Mouse (Mus musculus): ENCODE measurements at regions not wholly inside any gene's neighbourhood (a gene's known extent, or its start where the extent isn't known, plus 50 kb on each side); places are given as distances from the start of the nearest gene placed in this dataset.

DNA sequence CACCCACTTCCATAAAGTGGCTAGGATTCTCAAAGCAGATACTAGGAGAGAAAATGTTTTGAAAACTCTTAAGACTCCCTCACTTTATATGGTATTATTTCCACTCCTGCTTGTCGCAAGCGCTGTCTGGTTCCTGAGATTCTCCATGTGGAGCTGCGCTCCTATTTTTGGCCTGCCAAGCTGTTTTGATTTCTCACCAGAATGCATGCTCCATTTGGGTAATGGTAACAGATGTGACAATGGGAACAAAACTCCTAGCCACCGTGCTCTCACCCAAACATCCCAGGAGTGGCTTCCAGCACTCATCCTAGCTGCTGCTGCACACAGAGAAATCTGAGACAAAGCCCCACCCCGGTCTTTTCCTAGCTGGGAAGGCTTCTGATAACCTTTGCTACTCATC is 749.6 kb downstream of the Ntrk3 start:
- DNase-seq (ENCODE audit: low spot score) = no peak

DNA sequence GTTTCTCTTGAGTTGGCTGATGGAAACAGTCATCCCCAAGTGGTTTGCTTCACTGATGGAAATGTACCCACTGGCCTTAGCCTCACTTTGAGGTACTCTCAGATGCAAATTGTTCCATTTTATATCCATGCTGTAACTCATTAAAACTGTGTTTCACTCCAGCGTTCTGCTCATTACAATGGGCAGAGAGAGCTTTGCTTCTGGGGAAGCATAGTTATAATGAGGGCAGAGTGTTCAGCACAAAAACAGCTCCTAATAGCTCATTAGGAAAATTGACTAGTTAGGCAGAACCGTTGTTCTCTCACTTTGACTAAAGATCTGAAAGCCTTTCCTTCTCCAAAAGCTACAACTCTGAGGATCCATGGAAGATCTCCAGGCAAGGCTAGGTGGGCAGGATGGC is 771.2 kb downstream of the Ntrk3 start:
- no peak for DNase-seq (ENCODE audit: low spot score)

DNA sequence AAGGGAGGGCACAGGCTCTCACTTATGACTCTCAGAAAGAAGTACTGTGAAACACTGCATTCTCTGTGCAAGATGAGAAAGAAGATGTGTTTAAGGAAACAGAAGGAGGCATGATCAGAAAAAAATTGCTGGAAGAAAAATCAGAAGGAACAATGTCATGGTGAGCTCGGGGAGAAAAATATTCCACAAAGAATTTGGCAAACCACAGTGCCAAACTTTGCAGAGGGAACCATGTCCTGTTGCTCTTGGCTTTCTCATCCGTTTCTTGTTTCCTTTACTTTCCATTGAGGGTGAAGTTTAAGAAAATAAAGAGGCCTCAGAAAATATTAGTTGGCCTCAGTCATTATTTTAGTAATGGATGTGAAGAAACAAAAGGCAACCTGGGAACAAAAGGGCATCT is 804.4 kb downstream of the Ntrk3 start:
- DNase-seq (ENCODE audit: low spot score) = no peak

DNA sequence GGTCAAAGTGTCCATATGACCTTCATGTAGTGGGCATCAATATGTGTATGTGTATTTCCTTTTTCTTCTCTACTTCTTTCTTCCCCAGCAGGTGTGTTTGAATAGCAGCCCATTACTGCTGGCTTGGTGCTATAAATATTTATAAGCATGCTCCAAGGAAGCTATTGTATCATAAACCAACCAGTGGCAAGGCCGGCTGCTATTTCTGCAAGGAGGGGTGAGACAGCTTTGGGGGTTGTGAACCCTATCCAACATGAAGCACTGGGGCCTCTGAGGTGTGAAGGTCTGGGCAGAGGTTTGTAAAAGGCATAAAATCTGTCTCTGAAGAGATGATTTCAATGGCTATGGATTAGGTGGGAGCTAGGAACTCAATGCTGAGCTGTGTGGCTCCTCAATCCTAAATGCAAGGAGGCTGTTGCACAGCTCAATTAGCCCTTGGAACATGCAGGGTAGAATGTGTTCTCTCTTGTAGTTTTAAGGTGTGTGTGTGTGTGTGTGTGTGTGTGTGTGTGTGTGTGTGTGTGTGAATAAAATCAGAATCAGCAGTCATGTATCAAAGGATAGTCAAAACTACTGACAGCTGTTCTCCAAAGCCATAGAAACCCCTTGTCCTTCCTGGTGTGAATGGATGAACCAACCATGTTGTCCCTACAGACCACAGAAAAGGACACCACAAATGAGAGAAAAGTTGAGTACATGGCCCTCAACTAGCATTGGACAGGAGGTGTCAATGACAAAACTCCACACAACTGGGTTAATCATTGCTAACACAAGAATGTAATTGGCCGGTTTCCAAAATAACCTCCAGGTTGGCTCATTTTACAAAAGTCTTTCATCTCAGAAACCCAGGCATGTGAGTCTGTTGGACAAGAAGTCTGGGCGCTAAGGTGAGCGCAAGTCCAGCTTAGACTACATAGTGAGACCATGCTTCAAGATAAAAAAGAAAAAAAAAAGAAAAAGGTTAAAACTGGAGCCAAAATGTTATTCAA is 809.0 kb downstream of the Ntrk3 start:
- DNase-seq (ENCODE audit: low spot score) = no peak

DNA sequence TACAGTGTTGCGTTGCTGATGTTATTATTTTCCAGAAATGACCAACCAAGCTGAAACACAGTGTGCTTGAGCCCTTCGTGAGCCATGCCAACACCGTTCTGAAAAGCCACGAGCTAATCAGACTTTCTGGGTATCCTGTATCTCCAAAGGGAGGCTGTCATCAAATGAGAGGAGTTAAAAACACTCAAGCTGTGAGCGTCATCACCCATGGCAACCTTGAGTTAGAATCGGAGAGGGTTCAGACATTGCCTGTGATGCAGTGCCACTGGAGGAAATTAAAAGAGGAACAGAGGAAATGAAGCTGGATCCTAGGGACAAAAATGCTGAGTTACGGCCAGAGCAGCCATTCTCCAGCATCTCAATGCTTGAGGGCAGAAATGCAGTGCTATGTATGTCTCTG is 838.6 kb downstream of the Ntrk3 start:
- no peak for DNase-seq (ENCODE audit: low spot score)

DNA sequence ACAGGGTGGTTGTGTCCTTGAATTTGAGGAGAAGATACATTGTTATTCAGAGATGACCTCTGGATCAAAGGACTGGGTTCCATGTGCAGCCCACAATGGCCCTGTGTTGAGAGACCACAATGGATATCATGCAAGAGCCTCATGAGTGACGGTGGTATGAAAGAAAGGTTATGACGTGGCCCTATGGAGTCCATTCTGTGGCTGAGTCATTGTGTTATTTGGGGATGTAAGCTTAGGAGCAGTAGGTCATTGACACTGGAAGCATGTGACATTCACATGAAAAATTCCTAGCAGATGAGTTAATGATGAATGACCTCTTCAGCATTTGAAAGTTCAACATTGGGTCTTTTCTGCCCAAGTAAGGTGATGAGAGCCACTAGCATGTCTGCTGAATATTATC is 849.3 kb downstream of the Ntrk3 start:
- no peak for DNase-seq (ENCODE audit: low spot score)

DNA sequence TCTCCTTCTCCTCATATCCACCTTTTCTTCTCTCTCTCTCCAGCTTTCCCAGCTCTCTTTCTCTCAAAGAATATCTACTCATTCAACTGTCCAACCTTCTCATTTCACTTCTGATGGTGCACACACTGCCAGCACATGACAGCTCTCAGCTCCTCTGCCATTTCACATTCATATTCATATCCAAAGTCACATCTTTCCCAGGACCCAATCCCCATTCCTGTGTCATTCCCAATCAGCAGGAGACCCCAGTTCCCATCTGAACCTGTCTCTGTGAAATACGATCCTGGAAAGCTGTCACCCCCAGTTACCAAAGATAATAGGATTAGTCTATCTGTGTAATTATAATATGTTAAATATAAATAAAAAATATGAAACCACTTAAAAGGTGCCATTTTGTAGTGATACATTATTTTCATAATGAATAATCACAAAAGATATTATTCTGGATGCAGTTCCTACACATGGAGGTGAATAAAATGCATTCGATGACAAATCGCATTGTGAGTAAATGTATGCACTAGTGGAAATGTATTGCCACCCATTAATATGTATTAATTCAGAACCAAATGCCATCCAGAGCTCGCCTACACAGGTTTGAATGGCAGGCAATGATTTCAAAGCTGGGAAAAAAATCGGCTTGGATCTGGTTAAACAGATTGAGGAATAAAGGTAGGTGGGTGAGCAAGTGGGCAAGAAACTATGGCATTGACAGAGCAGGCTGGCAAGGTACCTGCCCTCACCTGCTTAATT is 855.0 kb downstream of the Ntrk3 start:
- no peak for DNase-seq (ENCODE audit: low spot score)

DNA sequence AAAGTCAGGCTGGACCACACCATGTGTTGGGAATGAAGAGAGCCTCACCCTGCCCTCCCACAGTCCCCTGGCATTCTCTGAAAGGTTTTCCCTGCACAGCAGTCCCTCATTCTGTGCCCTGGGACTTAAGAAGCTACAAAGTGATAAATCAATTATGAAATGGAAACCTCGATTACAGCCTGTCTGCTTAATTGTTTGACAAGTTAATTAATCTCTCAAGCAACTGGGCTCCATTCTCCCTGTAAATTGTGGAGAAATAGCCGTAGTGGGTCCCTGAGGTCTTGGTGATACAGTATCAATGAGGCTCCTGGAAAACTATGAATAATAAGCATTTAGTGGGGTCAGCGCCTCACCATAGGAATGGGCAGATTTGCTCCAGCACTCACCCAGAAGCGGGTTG is 870.3 kb downstream of the Ntrk3 start:
- DNase-seq (ENCODE audit: low spot score) = no peak

DNA sequence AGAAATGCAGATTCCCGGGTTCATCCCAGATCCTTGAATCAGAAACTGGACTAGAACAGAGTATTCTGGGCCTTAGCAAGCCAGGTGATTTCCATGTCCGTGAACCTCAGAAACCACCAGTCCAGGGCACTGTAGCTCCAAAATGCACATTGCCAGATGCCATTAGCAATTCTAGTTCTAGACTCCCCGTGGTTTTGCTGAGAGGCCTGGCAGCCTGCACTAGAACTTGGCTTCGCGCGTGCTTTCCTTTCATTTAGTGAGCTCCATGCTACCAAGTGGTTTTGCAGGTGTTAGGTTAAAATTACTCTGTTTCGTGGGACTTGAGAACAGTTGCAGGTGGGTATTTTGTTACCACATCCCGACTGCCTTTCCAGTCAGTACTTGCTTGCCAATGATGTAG is 876.0 kb downstream of the Ntrk3 start:
- DNase-seq (ENCODE audit: low spot score) = no peak

DNA sequence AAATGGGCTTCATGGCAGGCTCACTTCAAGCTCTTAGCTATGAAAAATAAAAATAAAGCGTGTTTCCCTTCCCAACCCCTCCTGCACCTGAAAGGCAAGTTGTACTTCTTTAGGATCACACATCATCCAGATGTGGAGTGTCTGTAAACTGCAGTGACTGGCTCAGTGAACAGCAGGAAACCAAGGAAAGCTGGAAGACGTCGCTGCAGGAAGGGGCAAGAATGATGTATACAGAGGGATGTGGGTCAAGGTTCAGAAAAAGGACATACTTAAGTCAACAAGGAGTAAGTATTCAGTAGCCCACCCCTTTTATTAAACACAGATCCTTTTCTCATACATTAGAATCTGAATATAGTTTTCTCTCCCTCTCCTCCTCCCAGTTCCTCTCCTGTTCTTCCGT is 879.4 kb downstream of the Ntrk3 start:
- no peak for DNase-seq (ENCODE audit: low spot score)

DNA sequence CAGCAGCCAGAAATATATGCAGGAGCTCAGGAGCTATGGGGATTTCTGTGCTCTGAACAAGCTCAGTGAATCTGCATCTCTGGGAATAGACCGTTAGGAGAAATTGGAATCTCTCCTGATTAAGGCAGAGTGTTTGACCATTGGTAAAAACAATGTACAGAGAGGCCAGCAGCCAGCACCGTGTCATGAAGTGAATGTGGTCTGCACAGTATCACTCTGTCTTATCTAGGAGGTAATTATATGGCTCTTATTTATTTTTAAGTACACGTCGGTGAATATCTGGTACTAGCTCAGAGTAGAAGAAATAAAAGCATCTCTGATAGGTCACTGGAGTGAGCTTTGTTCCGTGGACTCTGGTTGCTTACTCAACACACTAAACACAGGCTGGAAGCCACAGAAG is 879.8 kb downstream of the Ntrk3 start:
- no peak for DNase-seq (ENCODE audit: low spot score)

DNA sequence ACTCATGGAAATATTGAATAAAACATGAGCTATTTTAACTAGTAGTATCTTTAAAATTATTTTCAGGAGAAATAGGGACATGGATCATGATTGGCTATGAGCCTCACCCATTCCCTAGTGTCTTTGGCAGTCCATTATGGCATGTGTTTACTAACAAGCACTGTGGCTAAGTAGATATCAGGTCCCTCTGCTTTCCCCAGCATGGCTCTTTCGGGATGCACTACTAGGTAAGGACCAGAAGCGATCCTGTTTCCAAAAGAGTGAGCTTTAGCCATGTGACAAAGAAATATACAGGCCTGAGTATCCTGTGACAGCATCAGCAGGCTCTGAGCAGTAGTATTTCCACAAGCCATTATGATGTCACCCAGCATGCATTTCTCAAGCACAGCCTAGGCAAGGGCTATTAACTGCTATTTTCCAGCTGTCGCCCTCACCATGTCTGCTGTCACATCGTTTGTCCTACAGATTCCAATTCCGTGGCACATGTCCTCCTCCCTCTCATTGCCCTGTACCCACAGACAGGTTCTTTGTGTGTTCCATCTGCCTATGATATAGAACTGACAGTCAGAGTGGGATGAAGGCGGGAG is 882.1 kb downstream of the Ntrk3 start:
- DNase-seq (ENCODE audit: low spot score) = no peak

DNA sequence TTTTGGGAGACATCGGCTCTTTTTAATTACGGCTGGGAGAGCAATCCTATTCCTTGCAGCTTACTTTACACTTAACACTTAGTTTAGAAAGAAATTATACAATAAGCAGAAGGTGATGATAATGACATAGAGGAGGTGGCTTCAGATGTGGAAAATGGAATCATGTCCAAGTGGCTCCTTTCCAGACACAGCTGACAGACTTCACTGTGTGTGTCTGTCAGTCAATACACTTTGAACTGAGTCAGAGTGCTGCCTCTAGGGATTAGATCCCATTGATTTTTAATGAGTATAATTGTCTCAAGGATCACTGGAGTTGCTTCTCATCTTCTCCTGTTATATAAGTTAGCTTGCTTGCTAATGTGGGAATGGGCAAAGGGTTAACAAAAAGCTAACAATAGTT is 882.7 kb downstream of the Ntrk3 start:
- DNase-seq (ENCODE audit: low spot score) = no peak

DNA sequence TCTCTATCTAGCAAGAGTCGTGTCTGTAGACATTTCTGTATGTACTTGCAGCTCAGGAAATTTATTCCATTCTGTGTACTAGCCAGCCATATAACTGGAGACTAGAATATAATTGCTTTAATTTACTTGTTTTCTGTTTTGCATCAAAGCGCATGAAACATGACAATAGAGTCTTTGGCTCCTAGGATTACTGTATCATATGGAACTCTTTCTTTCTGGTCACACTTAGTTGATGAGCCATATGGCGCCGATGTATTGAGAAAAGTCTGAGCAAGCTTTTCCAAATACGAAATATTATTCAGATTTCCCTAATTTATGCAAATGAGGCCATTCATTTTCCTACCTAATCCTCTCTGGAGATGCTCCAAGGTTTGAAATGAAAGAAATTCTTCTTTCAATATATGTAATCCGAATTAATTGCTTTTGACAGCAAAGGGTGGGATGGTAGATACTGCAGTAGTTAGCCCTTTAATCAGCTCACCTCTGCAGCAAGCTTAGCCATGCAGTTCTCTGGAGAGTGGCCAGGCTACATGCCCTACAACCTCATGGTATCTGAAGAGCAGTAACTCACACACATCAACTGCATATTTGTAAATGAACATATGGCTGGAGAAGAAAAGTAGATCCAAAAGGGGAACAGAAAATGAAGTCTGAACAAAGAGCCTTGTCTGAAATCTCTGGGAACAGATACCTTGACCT is 913.4 kb downstream of the Ntrk3 start:
- DNase-seq (ENCODE audit: low spot score) = no peak

DNA sequence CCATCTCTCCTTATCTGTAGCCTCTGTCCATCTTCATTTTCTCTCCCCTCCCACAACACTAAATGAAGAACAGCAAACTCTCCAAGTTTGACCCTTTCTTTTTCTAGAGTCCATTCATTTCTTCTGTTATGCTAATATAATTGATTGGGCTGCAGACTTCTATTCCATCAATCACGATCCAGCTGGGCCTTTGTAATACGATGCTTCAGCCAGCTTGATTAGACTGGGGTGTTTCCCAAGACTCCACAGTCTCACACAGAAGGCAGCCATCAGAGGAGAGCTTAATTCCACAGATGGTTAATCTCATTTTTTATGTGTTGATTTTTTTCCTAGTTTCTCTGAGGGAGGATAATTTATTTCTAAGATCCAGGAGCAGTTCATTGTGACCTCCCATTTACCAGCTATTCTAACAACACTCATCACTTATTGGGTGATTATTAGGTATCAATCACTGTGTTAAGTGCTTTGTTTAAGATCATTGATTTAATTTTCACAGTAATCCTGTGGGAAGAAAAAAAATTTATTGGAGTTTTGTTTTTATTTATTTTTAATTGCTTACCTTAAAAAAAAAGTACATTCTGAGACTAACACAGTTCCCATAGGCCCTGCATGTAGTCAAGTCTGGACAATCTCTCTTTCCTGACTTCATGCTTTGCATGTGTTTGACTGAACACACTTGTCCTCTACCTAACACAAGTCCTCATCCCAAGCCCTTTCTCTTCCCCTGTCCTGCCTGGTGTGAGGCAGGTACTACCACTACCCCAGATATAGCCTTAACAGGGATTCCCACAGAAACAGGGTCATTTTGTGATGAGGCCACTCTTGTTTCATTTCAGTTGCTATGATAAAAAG is 925.5 kb downstream of the Ntrk3 start:
- DNase-seq (ENCODE audit: low spot score) = no peak

DNA sequence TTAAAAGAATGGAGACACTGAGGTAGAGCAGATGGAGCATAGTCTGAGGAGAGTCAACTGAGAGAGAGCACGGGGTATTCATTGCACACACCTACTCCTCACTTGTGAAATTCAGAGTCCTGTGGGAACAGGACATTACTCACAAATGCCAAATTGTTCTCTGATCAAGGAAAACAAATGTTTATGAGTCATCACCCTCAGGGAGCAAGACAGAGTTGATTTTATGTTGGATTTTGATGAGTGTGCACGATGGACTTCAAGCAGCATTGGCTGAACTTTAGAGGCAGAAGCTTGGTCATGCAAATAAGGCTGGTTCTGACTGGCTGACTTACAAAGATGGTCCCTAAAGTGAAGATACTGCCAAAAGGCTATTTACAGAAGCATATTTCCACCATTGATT is 951.0 kb downstream of the Ntrk3 start:
- no peak for DNase-seq (ENCODE audit: low spot score)

DNA sequence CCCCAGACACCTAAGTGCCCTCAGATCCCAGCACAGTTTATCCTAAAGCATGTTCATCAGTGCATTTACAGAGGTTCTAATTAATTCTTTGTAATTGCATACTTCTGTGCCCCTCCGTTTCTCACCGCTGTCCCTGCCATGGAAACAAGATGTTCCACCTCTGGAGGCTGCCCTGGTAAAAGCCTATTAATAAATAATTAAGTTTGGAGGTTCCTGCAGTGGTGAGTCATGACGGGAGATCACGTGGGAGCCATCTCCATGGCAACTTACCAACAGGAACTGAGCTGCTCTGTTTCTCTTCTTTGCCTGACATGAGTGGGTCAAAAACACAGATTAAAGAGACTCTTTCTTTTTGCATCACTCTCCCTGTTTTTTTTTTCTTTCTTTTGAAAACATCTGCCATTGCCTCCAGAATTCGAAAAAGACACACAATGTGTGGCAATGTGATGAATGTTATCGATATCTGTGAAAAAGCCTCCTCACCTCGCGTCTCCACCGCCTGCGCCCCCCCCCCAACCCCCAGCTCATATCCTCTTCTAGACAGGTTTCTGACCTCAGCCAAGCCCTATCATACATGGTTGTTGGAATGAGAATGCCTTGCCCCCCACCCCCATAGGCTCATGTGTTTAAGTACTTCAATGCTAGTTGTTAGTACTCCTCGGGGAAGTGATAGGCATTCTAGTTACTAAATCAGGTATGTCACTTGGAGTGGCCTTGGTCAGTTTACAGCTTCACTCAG is 965.9 kb downstream of the Ntrk3 start:
- no peak for DNase-seq (ENCODE audit: low spot score)

DNA sequence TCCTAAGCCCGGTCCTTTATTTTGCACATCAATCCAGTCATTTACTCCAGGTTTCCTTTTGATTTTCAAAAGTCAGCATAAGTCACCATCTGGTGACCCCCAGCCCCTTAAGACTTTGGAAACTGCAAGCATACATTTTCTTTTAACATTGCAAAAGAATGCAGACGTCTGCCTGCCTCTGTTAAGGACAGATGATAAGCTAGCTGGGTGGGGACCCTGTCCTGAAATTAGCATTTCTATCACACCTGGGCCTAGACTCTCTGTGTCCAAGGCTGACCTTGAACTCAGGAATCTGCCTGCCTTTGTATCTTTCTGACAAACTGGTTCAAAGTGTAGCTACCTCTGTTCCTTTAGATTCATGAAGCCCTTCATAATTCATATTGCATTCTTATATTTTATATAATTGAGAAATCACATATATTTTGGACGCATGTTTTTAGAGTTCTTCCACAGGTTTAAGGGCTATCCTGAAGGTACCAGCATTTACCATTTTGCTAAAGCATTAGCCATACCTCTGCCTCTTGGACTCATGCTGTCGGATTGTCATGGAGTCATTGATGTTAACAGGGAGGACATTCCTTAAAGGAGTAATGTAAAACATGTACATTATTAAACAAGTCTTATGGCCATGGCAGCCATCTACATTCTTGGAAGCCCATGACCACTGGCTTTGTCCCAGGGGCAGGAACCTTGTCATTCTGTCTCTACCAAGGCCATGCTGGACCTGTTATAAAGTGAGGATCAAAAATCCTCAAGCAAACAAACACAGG is 998.6 kb downstream of the Ntrk3 start:
- no peak for DNase-seq (ENCODE audit: low spot score)
